23 mouse cellular contexts compared by ENCODE assay signal in the genomic region with DNA sequence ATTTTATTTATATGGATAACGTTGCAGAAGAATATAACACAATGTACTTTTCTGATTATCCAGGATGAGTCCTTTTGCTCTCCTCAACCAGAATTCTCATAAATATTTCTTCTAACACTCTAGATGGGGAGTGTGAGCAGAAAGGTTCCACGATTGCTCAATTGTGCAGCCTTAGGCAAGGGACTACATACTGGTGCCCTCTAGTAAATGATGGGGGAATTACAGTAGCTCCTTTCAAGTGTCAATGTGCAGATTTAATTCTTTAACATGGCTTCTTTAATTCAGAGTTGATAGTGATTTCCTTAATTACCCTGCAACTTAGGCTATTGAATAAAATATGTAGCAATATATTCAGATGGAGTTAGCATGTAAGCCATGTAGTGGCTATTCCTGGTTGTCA.
"Had no signal": no experiment of that assay in that cellular context is flagged by ENCODE, and none has a peak within 500 bp of the region (broad histone marks: within the 10 kb centered on the region; RNA-seq: fewer than 3 reads in every experiment).

No protein-coding gene starts in this region.

- ATAC-seq: liver, embryonic 12.5 days; lung, postnatal 0 days had no signal

- H3K4me3 ChIP-seq: limb, embryonic 10.5 days; limb, embryonic 13.5 days; liver, embryonic 12.5 days; liver, embryonic 15.5 days; megakaryocyte, embryonic 14.5 days; neural tube, embryonic 13.5 days; stomach, embryonic 15.5 days had no signal

- H3K36me3 ChIP-seq: limb, embryonic 10.5 days; limb, embryonic 13.5 days; liver, embryonic 12.5 days; liver, embryonic 15.5 days; neural tube, embryonic 13.5 days; stomach, embryonic 15.5 days had no signal

- H3K27me3 ChIP-seq: limb, embryonic 13.5 days; liver, embryonic 12.5 days; liver, embryonic 15.5 days; megakaryocyte, embryonic 14.5 days; neural tube, embryonic 13.5 days; stomach, embryonic 15.5 days had no signal

- DNase-seq: kidney, adult 18-20 months; kidney, adult 9 months; kidney, postnatal 14 days; kidney, postnatal 4 days; layer of hippocampus, adult 9-11 months; liver; lung, adult 18-20 months; lung, postnatal 36 days; midbrain, embryonic 14.5 days; retina, postnatal 1 day; right cerebral cortex, postnatal 25 days; spleen, adult 18-20 months; thymus, adult 18-20 months; thymus, postnatal 14 days; thymus, postnatal 4 days had no signal

- H3K9me3 ChIP-seq: limb, embryonic 10.5 days; limb, embryonic 13.5 days; liver, embryonic 12.5 days; liver, embryonic 15.5 days; neural tube, embryonic 13.5 days; stomach, embryonic 15.5 days had no signal

- H3K27ac ChIP-seq: limb, embryonic 10.5 days; limb, embryonic 13.5 days; liver, embryonic 12.5 days; liver, embryonic 15.5 days; neural tube, embryonic 13.5 days; stomach, embryonic 15.5 days had no signal

- H3K4me1 ChIP-seq: limb, embryonic 10.5 days; limb, embryonic 13.5 days; liver, embryonic 12.5 days; liver, embryonic 15.5 days; megakaryocyte, embryonic 14.5 days; stomach, embryonic 15.5 days had no signal
